Mouse (Mus musculus) G1E (cell line): ENCODE measurements around the gene F2.

Source experiments
- CTCF ChIP-seq: IDR thresholded peaks from 2 replicates; pipeline ENCODE4 v1.5.1; 2012; ENCODE audit warnings: low read depth, low read length, inconsistent platforms, mixed read lengths
- TAL1 ChIP-seq: conservative IDR thresholded peaks from 2 replicates; pipeline ENCODE4 v1.6.1; 2012; ENCODE audit warnings: low read depth, low read length, inconsistent platforms, mixed read lengths

DNA sequence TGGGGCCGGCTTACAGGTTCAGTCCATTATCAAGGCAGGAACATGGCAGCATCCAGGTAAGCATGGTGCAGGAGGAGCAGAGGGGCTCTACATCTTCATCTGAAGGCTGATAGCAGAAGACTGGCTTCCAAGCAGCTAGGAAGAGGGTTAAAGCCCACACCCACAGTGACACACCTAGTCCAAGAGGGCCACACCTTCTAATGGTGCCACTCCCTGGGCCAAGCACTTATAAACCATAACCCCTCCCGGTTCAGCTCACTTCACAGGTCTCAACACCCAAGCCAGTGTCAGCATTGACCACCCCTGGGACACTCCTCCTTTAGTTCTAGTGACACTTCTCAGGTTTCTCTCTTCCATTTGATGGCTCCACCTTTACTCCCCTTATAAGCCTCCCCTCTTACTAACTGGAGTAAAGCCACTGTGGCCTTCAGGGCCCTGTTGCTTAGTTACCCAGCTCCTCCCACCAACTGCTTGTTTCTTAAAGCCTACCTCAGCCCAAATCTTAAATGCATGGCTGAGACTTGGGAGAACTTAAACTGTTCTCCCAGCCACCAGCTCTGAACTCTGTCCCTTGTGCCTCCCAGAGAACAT lies 6.7 kb upstream of the F2 start:
- no peak for TF ChIP-seq CTCF
- TF ChIP-seq TAL1: no peak
